ENCODE assay signal across 8 mouse cellular contexts in the genomic region with DNA sequence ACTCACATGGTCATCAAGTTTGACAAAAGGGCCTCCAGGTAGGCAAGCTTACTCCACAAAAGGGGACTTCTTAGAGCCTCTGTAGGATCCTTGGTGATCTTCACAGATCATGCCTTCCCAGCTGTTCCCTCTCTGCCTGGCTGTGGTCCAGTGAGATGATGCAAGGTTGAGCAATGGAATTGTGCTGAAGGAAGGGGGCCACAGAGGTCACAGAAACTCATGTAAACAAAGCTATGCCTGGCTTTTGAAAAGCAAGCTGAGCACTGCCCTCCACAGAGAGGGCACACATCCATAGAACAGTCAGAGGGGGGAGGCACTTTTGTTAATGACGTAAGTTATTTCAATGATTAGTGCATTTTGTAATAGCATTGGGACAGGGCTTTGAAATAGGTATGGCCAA.
DNase-seq lines count a peak whose midpoint lies in the region; ATAC-seq and TF ChIP-seq lines count a peak whose summit lies in the region.

No protein-coding gene starts in this region.

- H3K4me1 ChIP-seq in liver, embryonic 15.5 days (replicated peaks) = no peaks in the 10 kb centered on the region
- H3K4me1 ChIP-seq in midbrain, embryonic 11.5 days (ENCODE audit: control insufficient read depth, insufficient read depth, low read length) = no peaks in the 10 kb centered on the region
- no peaks in the 10 kb centered on the region; the same call in 1 of the 2 replicates for H3K4me1 ChIP-seq in forebrain, embryonic 16.5 days (replicated peaks; ENCODE audit: control insufficient read depth, insufficient read depth, low read length)
- no peaks in the 10 kb centered on the region for H3K4me1 ChIP-seq in forebrain, postnatal 0 days (ENCODE audit: insufficient read depth)

- ATAC-seq in liver, embryonic 15.5 days (ENCODE audit: insufficient read depth) = peak; percentile 83
- no peak for ATAC-seq in midbrain, embryonic 11.5 days (ENCODE audit: low FRiP score)
- no peak for ATAC-seq in forebrain, embryonic 16.5 days
- ATAC-seq in forebrain, postnatal 0 days = no peak

- H3K9me3 ChIP-seq in liver, embryonic 15.5 days (replicated peaks) = no peaks in the 10 kb centered on the region
- H3K9me3 ChIP-seq in midbrain, embryonic 11.5 days (ENCODE audit: control insufficient read depth, low read length) = no peaks in the 10 kb centered on the region
- H3K9me3 ChIP-seq in forebrain, embryonic 16.5 days (ENCODE audit: control insufficient read depth, low read length) = no peaks in the 10 kb centered on the region
- H3K9me3 ChIP-seq in forebrain, postnatal 0 days (ENCODE audit: low read length) = no peaks in the 10 kb centered on the region

- TF ChIP-seq CTCF in forebrain, postnatal 0 days (IDR thresholded peaks at IDR 0.05; ENCODE audit: low read depth) = no peak

- no peaks in the 10 kb centered on the region for H3K36me3 ChIP-seq in liver, embryonic 15.5 days (replicated peaks)
- H3K36me3 ChIP-seq in midbrain, embryonic 11.5 days (ENCODE audit: control insufficient read depth, insufficient read depth, low read length) = no peaks in the 10 kb centered on the region
- H3K36me3 ChIP-seq in forebrain, embryonic 16.5 days (ENCODE audit: control insufficient read depth, insufficient read depth) = no peaks in the 10 kb centered on the region
- no peaks in the 10 kb centered on the region for H3K36me3 ChIP-seq in forebrain, postnatal 0 days (ENCODE audit: insufficient read depth)

- no peak overlapping the region for H3K4me2 ChIP-seq in liver, embryonic 15.5 days
- no peak overlapping the region for H3K4me2 ChIP-seq in midbrain, embryonic 11.5 days
- no peak overlapping the region for H3K4me2 ChIP-seq in forebrain, embryonic 16.5 days (ENCODE audit: low read length)
- H3K4me2 ChIP-seq in forebrain, postnatal 0 days (ENCODE audit: low read depth) = no peak overlapping the region

- no peaks in the 10 kb centered on the region for H3K27me3 ChIP-seq in liver, embryonic 15.5 days
- no peaks in the 10 kb centered on the region for H3K27me3 ChIP-seq in midbrain, embryonic 11.5 days (ENCODE audit: control insufficient read depth, insufficient read depth, low read length)
- H3K27me3 ChIP-seq in forebrain, embryonic 16.5 days (replicated peaks; ENCODE audit: control insufficient read depth, insufficient read depth, low read length) = no peaks in the 10 kb centered on the region
- no peaks in the 10 kb centered on the region for H3K27me3 ChIP-seq in forebrain, postnatal 0 days (ENCODE audit: insufficient read depth, low read length)

- 59% methylated on average over 1 of the region's 1 CpGs for whole genome bisulfite sequencing in liver, embryonic 15.5 days (ENCODE audit: insufficient replicate concordance)
- WGBS in midbrain, embryonic 11.5 days = 83% methylated on average over 1 of the region's 1 CpGs
- WGBS in forebrain, embryonic 16.5 days = 70% methylated on average over 1 of the region's 1 CpGs
- 70% methylated on average over 1 of the region's 1 CpGs for WGBS in forebrain, postnatal 0 days

- no peak overlapping the region for H3K27ac ChIP-seq in liver, embryonic 15.5 days (replicated peaks)
- H3K27ac ChIP-seq in midbrain, embryonic 11.5 days (ENCODE audit: low read depth, low read length) = no peak overlapping the region
- H3K27ac ChIP-seq in forebrain, embryonic 16.5 days (ENCODE audit: low read length) = no peak overlapping the region
- H3K27ac ChIP-seq in forebrain, postnatal 0 days (ENCODE audit: low read depth, low read length) = no peak overlapping the region

- no peak overlapping the region for H3K9ac ChIP-seq in liver, embryonic 15.5 days
- no peak overlapping the region for H3K9ac ChIP-seq in midbrain, embryonic 11.5 days (ENCODE audit: low read length)
- H3K9ac ChIP-seq in forebrain, embryonic 16.5 days (replicated peaks; ENCODE audit: low read depth, low read length) = no peak overlapping the region
- H3K9ac ChIP-seq in forebrain, postnatal 0 days = no peak overlapping the region

- H3K4me3 ChIP-seq in liver, embryonic 15.5 days (replicated peaks) = no peak overlapping the region
- H3K4me3 ChIP-seq in midbrain, embryonic 11.5 days (ENCODE audit: low read depth, low read length) = no peak overlapping the region
- no peak overlapping the region for H3K4me3 ChIP-seq in forebrain, embryonic 16.5 days (replicated peaks; ENCODE audit: low read length)
- H3K4me3 ChIP-seq in forebrain, postnatal 0 days (ENCODE audit: low read depth, low read length) = no peak overlapping the region

- peak; percentile 50 for DNase-seq in kidney, postnatal 10 days
- no peak for DNase-seq in kidney, adult 11 months
- DNase-seq in gastrocnemius, postnatal 10 days = peak; percentile 66
- DNase-seq in testis, postnatal 10 days (ENCODE audit: low spot score) = peak; percentile 44
- no peak for DNase-seq in midbrain, embryonic 11.5 days (ENCODE audit: low spot score, missing footprints)
- DNase-seq in forebrain, postnatal 0 days = no peak

Comparison
In these comparisons a context has a peak if more than half of its experiments do, and no peak if none do; other contexts are left out.
1. DNase-seq: peak in kidney, postnatal 10 days (single experiment), gastrocnemius, postnatal 10 days (single experiment) and testis, postnatal 10 days (single experiment); none in kidney, adult 11 months (single experiment), midbrain, embryonic 11.5 days (single experiment) and forebrain, postnatal 0 days (single experiment).